Mouse (Mus musculus) G1E (cell line): ENCODE results near the gene Ispd. TPM values are rescaled to one million over a fixed set of nuclear protein-coding genes. Genes with fewer than 3 reads are reported as not detected.

Source experiments
- ATAC-seq: 2 replicates; pipeline ENCODE4 v1.8.0; 2016; ENCODE audit warnings: mild to moderate bottlenecking; ENCODE audit not compliant: insufficient number of reproducible peaks, poor library complexity, low FRiP score, severe bottlenecking; ENCODE audit errors: extremely low read depth
- DNase-seq: peaks from one replicate; pipeline ENCODE4 v3.0.0; 2012; ENCODE audit warnings: low spot score
- H3K27me3 ChIP-seq: 2 replicates; pipeline ENCODE4 v1.6.1; 2012; ENCODE audit warnings: mild to moderate bottlenecking, low read length, inconsistent platforms; ENCODE audit not compliant: insufficient read depth
- H3K36me3 ChIP-seq: replicated peaks from 2 replicates; pipeline ENCODE3; 2012; ENCODE audit warnings: mild to moderate bottlenecking, inconsistent platforms
- H3K4me1 ChIP-seq: 2 replicates; pipeline ENCODE4 v1.6.1; 2012; ENCODE audit warnings: low read depth, low read length, inconsistent platforms, mixed read lengths; ENCODE audit not compliant: insufficient read depth
- H3K4me3 ChIP-seq: 2 replicates; pipeline ENCODE4 v1.5.1; 2012; ENCODE audit warnings: low read depth, mild to moderate bottlenecking, inconsistent platforms, low read length, moderate library complexity, mixed read lengths
- H3K9me3 ChIP-seq: replicated peaks from 2 replicates; pipeline ENCODE4 v1.6.1; 2012; ENCODE audit warnings: inconsistent platforms
- CTCF ChIP-seq: IDR thresholded peaks from 2 replicates; pipeline ENCODE4 v1.5.1; 2012; ENCODE audit warnings: low read depth, low read length, inconsistent platforms, mixed read lengths
- GATA1 ChIP-seq: IDR thresholded peaks from 2 replicates; pipeline ENCODE4 v1.6.1; 2012; ENCODE audit warnings: borderline replicate concordance, low read length, inconsistent platforms, mixed read lengths
- GATA2 ChIP-seq: IDR thresholded peaks from 2 replicates; pipeline ENCODE4 v1.6.1; 2012; ENCODE audit warnings: low read depth, low read length, inconsistent platforms, borderline replicate concordance
- POLR2AphosphoS5 ChIP-seq: IDR thresholded peaks from 2 replicates; pipeline ENCODE4 v1.6.1; 2012; ENCODE audit warnings: low read depth, low read length, inconsistent platforms; ENCODE audit not compliant: insufficient replicate concordance
- TAL1 ChIP-seq: conservative IDR thresholded peaks from 2 replicates; pipeline ENCODE4 v1.6.1; 2012; ENCODE audit warnings: low read depth, low read length, inconsistent platforms, mixed read lengths
- polyA plus RNA-seq: library from polyadenylated mRNA; stranded (reverse); fragments of >175 nt; gene quantifications from 2 replicates; pipeline ENCODE4 v1.2.3, GENCODE M21; 2012
- total RNA-seq, 2 experiments: library from RNA; stranded (forward) in 1 of 2; stranded (reverse) in 1 of 2; fragments of 200-1000 nt in 1 of 2; fragments of >200 nt in 1 of 2; fragmentation: Nextera tagmentation in 1 of 2; gene quantifications; 2 replicates each; pipeline ENCODE4 v1.2.3; 2014 to 2017

Ispd gene
- total and polyA plus RNA-seq, 3 experiments: 1.5 to 6.2 (median 4.7) TPM

DNA sequence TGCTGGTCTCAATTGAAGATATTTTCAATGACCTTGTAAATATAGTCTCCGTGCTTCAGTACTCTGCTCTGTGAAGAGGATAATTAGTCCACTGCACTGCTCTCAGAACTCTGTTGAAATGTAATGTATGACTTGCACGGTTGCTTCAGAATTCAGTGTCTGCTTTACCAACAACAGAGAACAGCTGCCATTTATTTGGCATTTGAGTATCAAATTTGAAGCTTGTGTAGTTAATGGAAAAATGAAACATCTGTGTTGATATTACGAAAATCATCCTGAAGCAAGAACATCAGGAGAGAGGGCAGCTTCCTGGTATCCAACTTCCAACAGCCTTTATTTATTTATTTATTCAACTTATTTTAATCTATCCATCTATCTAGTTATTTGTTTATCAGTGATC is 337.8 kb downstream of the Ispd start:
- DNase-seq (no peak), ATAC-seq (no peak)
- no peaks in the 10 kb centered on the region; the same call in 1 of the 2 replicates for H3K4me1 ChIP-seq
- no peak for TF ChIP-seq TAL1
- no peak for TF ChIP-seq GATA1
- no peak for TF ChIP-seq GATA2
- no peak for TF ChIP-seq POLR2AphosphoS5
- no peak for TF ChIP-seq CTCF
- H3K4me3 ChIP-seq: no peak overlapping the region
- H3K36me3 ChIP-seq: no peaks in the 10 kb centered on the region
- no peaks in the 10 kb centered on the region for H3K27me3 ChIP-seq
- H3K9me3 ChIP-seq: no peaks in the 10 kb centered on the region

GRCm38 (mm10) chr12:36720779-36721178 is 339.5 kb downstream of the Ispd start:
- ATAC-seq (no peak), DNase-seq (no peak)
- Histone ChIP-seq H3K4me3 (no peak overlapping the region), H3K4me1 (no peaks in the 10 kb centered on the region), H3K36me3 (no peaks in the 10 kb centered on the region), H3K27me3 (no peaks in the 10 kb centered on the region), H3K9me3 (no peaks in the 10 kb centered on the region)
- TF ChIP-seq GATA2: no peak
- TF ChIP-seq GATA1: no peak
- no peak for TF ChIP-seq POLR2AphosphoS5
- no peak for TF ChIP-seq CTCF
- no peak for TF ChIP-seq TAL1

DNA sequence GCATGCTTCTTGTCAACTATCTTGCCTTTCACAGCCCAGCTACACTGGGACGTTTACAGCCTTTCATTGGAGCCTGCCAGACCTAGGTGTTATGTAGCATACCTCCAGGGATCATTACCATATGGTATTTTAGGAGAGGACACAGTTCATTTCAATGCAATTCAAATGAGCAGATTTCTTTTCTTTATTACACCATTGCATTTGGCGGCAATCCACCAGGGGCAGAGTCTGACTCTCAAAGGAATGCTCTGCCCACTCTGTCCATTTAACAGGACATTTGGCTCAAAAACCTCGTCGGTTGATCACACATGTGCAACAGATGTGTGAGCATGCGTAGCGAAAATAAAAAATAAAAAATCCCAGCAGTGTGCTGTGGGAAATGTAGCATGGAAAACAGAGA is 340.0 kb downstream of the Ispd start:
- H3K4me1 ChIP-seq: no peaks in the 10 kb centered on the region
- DNase-seq (no peak), ATAC-seq (no peak)
- H3K36me3 ChIP-seq: no peaks in the 10 kb centered on the region
- H3K27me3 ChIP-seq: no peaks in the 10 kb centered on the region
- H3K9me3 ChIP-seq: no peaks in the 10 kb centered on the region
- TF ChIP-seq POLR2AphosphoS5: no peak
- TF ChIP-seq TAL1: no peak
- no peak for TF ChIP-seq CTCF
- no peak for TF ChIP-seq GATA1
- TF ChIP-seq GATA2: no peak
- no peak overlapping the region for H3K4me3 ChIP-seq

- Histone ChIP-seq H3K27me3 (no peaks in the 10 kb centered on the region), H3K36me3 (no peaks in the 10 kb centered on the region), H3K4me1 (no peaks in the 10 kb centered on the region), H3K4me3 (no peak overlapping the region), H3K9me3 (no peaks in the 10 kb centered on the region)
- ATAC-seq (no peak), DNase-seq (no peak)
- no peak for TF ChIP-seq GATA1
- TF ChIP-seq POLR2AphosphoS5: no peak
- TF ChIP-seq CTCF: no peak
- no peak for TF ChIP-seq TAL1
- TF ChIP-seq GATA2: no peak
Observed at GRCm38 (mm10) chr12:36722754-36723153, 341.5 kb downstream of the Ispd start.

GRCm38 (mm10) chr12:36723302-36723701 is 342.1 kb downstream of the Ispd start:
- TF ChIP-seq GATA2: no peak
- no peak for DNase-seq
- Histone ChIP-seq H3K4me3 (no peak overlapping the region), H3K36me3 (no peaks in the 10 kb centered on the region), H3K4me1 (no peaks in the 10 kb centered on the region), H3K27me3 (no peaks in the 10 kb centered on the region), H3K9me3 (no peaks in the 10 kb centered on the region)
- no peak for ATAC-seq

DNA sequence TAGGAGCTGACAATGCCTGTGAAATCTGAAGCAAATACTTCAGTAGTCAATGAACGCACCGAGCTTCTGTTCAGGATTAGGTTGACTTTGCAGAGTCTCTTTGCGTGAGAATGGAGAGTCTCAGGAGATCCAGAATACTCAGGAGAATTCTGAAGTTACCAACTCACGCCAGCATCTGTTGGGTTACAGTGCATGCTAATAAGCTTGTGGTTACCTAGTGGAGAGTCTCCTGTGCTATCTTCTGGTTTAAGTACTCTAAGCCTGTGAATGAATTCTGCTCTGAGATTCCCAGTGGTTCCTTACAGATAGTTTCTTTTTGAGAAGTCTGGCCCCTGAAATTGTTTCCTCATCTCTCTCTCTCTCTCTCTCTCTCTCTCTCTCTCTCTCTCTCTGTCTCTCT is 343.0 kb downstream of the Ispd start:
- H3K4me3 ChIP-seq: no peak overlapping the region
- ATAC-seq (no peak), DNase-seq (no peak)
- H3K9me3 ChIP-seq: no peaks in the 10 kb centered on the region
- no peaks in the 10 kb centered on the region for H3K36me3 ChIP-seq
- no peak for TF ChIP-seq POLR2AphosphoS5
- no peak for TF ChIP-seq CTCF
- TF ChIP-seq GATA2: no peak
- TF ChIP-seq GATA1: no peak
- no peak for TF ChIP-seq TAL1
- no peaks in the 10 kb centered on the region for H3K27me3 ChIP-seq
- H3K4me1 ChIP-seq: no peaks in the 10 kb centered on the region

DNA sequence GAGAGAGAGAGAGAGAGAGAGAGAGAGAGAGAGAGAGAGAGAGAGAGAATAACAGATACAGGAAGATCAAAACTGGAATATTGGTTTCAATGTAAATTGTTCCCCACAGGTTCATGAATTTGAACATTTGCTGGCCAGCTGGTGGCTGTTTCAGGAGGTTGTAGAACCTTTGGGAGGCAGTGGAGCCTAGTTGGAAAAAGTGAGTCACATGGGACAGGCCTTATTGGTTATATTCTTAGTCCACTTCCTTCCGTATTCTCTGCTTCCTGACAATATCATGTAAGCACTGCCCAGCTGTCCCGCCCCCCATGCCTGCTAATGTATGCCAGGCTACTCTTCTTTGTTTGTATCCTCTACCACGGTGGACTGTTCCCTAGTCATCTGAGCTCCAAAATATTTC is 344.0 kb downstream of the Ispd start:
- Histone ChIP-seq H3K4me1 (no peaks in the 10 kb centered on the region), H3K4me3 (no peak overlapping the region), H3K9me3 (no peaks in the 10 kb centered on the region), H3K27me3 (no peaks in the 10 kb centered on the region), H3K36me3 (no peaks in the 10 kb centered on the region)
- ATAC-seq (no peak), DNase-seq (no peak)
- TF ChIP-seq GATA1: no peak
- TF ChIP-seq GATA2: no peak
- TF ChIP-seq CTCF: no peak
- TF ChIP-seq POLR2AphosphoS5: no peak
- no peak for TF ChIP-seq TAL1
